Mouse (Mus musculus) lung, adult 2 months (tissue): ENCODE measurements around the gene Ccdc141. TPM values are rescaled to one million over a fixed set of nuclear protein-coding genes. Genes with fewer than 3 reads are reported as not detected.

Experiments used
- DNase-seq: peaks from one replicate; pipeline ENCODE4 v3.0.0; 2022
- H3K4me1 ChIP-seq: fragments of 200-500 bp; 2 replicates; pipeline ENCODE4 v1.6.1; 2011; ENCODE audit warnings: low read length; ENCODE audit not compliant: control insufficient read depth, insufficient read depth
- H3K4me3 ChIP-seq: fragments of 200-500 bp; replicated peaks from 2 replicates; pipeline ENCODE3; 2011; ENCODE audit warnings: low read depth, mild to moderate bottlenecking, control low read depth, low read length; ENCODE audit errors: extremely low read depth
- CTCF ChIP-seq: fragments of 200-500 bp; IDR thresholded peaks from 2 replicates; pipeline ENCODE4 v1.5.1; 2011; ENCODE audit warnings: mild to moderate bottlenecking, low read length, control low read depth; ENCODE audit not compliant: insufficient read depth
- POLR2A ChIP-seq: fragments of 200-500 bp; IDR thresholded peaks from 2 replicates; pipeline ENCODE4 v1.6.1; 2011; ENCODE audit warnings: low read depth, mild to moderate bottlenecking, control low read depth, low read length, borderline replicate concordance; ENCODE audit errors: extremely low read depth
- WGBS: fragments of 180-500 bp; shearing (Covaris S2); methylation state at CpG from one replicate; pipeline ENCODE4 v1.1.7; 2018; 5-methylcytosine and 5-hydroxymethylcytosine counted together
- polyA plus RNA-seq: library from polyadenylated mRNA; depleted of rRNA; stranded (reverse); fragments of >200 nt; gene quantifications from 2 replicates; pipeline ENCODE4 v1.2.3, GENCODE M21; 2012; rRNA removed

The Ccdc141 gene
- polyA plus RNA-seq: 15.9 and 19.8 TPM in 2 replicates

GRCm38 (mm10) chr2:77170633-77171105, at the start of gene Ccdc141:
TSS of gene Ccdc141 (minus strand) at chr2:77170636.
- no peak for DNase-seq
- TF ChIP-seq CTCF (no peak), POLR2A (no peak)
- 3% methylated on average over 6 of the region's 6 CpGs for WGBS
- H3K4me1 ChIP-seq: peaks cover 7% of the 10 kb centered on the region
- peak within 1 kb of the TSS; percentile 79 for H3K4me3 ChIP-seq

DNA sequence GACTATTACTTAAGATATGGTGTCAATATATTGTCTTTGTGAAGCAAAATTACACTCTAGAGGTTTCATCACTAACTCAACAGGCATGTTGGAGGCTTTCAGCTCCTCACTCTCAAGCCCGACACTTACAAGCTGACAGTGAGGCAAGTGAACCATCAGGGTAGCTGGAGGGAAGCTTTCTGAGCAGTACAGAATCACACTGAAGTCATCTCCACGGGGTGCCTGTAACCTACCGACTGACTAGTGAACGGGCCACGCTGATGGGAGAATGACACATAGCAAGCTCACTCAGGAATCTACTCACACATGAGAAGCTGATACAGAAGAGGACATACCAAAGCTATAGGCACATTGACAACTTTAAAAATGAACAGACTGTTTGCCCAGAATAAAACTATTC, 42.4 kb upstream of the Ccdc141 start:
- no peak for DNase-seq
- no peaks in the 10 kb centered on the region for H3K4me1 ChIP-seq
- 83% methylated on average over 5 of the region's 5 CpGs for WGBS
- TF ChIP-seq POLR2A (no peak), CTCF (no peak)
- H3K4me3 ChIP-seq: no peak overlapping the region

GRCm38 (mm10) chr2:77206951-77207350, 36.5 kb upstream of the Ccdc141 start:
- 96% methylated on average over 3 of the region's 3 CpGs for WGBS
- no peak for DNase-seq
- Histone ChIP-seq H3K4me1 (no peaks in the 10 kb centered on the region), H3K4me3 (no peak overlapping the region)
- TF ChIP-seq CTCF: no peak
- TF ChIP-seq POLR2A: no peak

GRCm38 (mm10) chr2:77203916-77204315, 33.5 kb upstream of the Ccdc141 start:
- WGBS: 35% methylated on average over 2 of the region's 2 CpGs
- Histone ChIP-seq H3K4me3 (no peak overlapping the region), H3K4me1 (peaks cover 2% of the 10 kb centered on the region; the same call in 1 of the 2 replicates)
- DNase-seq: no peak
- no peak for TF ChIP-seq CTCF
- TF ChIP-seq POLR2A: no peak

DNA sequence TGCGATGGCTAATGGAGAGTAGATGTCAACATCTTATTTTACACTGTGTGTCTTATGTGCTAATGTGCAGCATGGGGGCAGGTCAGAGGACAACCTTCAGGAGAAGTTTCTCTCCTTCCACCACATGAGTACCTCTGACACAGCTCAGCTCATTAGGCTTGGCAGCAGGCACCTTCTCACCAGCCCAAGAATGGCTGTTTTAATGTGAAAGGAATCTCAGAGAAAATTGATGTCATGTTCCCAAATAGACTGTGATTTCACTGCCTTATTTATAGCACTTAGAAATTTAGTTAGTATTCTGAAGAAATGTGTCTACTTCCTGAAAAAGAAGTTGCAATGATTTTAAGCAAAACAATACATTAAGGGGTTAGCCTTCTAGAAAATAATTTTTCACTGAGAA, 31.5 kb upstream of the Ccdc141 start:
- WGBS: 90% methylated on average over 1 of the region's 1 CpGs
- DNase-seq: no peak
- TF ChIP-seq CTCF (no peak), POLR2A (no peak)
- H3K4me1 ChIP-seq: peaks cover 2% of the 10 kb centered on the region; the same call in 1 of the 2 replicates
- no peak overlapping the region for H3K4me3 ChIP-seq

DNA sequence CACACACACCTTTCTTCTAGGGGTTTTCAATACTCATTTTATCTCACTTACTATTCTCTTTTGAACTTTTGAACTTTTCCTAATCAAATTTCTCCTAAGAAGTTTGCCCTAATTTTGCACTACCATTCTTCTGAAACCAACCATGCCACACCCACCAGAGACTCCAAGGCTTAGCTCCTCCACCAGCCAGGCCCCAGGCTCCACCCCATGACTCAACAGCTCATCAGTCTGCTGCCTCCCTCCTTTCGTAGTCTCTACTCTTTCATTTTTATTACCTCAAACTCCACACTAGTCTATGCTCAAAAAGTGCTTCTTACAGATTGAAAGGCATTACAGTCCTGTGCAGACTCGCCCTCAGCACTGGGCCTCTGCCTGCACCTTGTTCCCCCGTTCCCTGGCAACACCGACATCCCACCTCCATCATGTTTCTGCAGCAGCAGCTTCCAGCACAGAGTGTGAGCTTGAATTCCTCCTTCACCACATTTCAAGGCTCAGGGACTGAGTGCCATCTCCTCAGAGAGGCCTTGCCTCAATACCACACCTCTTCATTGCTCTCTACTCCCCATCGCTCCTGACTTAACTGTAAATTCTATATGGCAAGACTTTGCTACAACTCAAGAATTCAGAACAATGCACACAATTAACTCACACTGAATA, 30.6 kb upstream of the Ccdc141 start:
- Histone ChIP-seq H3K4me3 (no peak overlapping the region), H3K4me1 (peaks cover 2% of the 10 kb centered on the region; the same call in 1 of the 2 replicates)
- TF ChIP-seq POLR2A (no peak), CTCF (no peak)
- WGBS: 78% methylated on average over 5 of the region's 5 CpGs
- no peak for DNase-seq

GRCm38 (mm10) chr2:77200379-77200778, 29.9 kb upstream of the Ccdc141 start:
- Histone ChIP-seq H3K4me3 (no peak overlapping the region), H3K4me1 (peaks cover 2% of the 10 kb centered on the region; the same call in 1 of the 2 replicates)
- WGBS: 81% methylated on average over 4 of the region's 4 CpGs
- TF ChIP-seq POLR2A (no peak), CTCF (no peak)
- no peak for DNase-seq

- H3K4me3 ChIP-seq: no peak overlapping the region
- DNase-seq: no peak
- WGBS: 67% methylated on average over 5 of the region's 5 CpGs
- H3K4me1 ChIP-seq: peaks cover 2% of the 10 kb centered on the region; the same call in 1 of the 2 replicates
- TF ChIP-seq POLR2A: no peak
- no peak for TF ChIP-seq CTCF
Observed at GRCm38 (mm10) chr2:77198246-77198645, 27.8 kb upstream of the Ccdc141 start.

DNA sequence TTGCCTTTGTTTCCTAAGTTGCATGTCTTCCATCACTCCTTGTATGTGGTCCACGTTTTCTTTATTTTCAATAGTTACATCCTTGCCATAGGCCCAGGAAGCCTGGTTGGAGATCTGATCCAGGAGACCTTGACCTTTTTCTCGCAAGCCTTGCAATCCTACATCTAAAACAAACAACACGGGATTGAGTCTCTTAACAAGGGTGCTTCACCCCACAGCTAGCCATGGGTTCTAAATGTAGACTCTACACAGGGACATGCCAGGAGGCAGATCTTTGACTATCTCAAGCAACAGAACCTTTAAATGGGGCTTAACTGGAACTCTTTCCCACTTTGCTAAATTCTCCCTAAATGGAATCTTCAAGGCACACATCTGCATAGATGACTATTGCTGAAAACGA, 26.4 kb upstream of the Ccdc141 start:
- H3K4me1 ChIP-seq: peaks cover 2% of the 10 kb centered on the region; the same call in 1 of the 2 replicates
- 82% methylated on average over 4 of the region's 4 CpGs for WGBS
- H3K4me3 ChIP-seq: no peak overlapping the region
- no peak for DNase-seq
- TF ChIP-seq POLR2A: no peak
- no peak for TF ChIP-seq CTCF

GRCm38 (mm10) chr2:77195056-77195455, 24.6 kb upstream of the Ccdc141 start:
- TF ChIP-seq CTCF (no peak), POLR2A (no peak)
- H3K4me1 ChIP-seq: no peaks in the 10 kb centered on the region
- 72% methylated on average over 5 of the region's 5 CpGs for WGBS
- DNase-seq: no peak
- H3K4me3 ChIP-seq: peak overlapping the region; percentile 24
